Mouse (Mus musculus) embryonic facial prominence, embryonic 15.5 days (tissue): ENCODE data around the gene Art5. TPM values are rescaled to one million over a fixed set of nuclear protein-coding genes. Genes with fewer than 3 reads are reported as not detected.

ENCODE experiments used
- polyA plus RNA-seq: library from polyadenylated mRNA; unstranded; fragments of >200 nt; fragmentation: Nextera tagmentation; extraction: Ambion mirVana; gene quantifications from 2 replicates; pipeline ENCODE4 v1.2.1, GENCODE M21; 2015

Art5 gene
- polyA plus RNA-seq, 1 experiment from 2014 or later = 3.9 TPM

Other genes with a start within 250 kb of the Art5 start
- gene Anapc15, start 245.8 kb downstream of the Art5 start, polyA plus RNA-seq = 56.6 and 61.0 TPM in 2 replicates
- 0.35 and 0.81 TPM in 2 replicates for gene Folr1, start 238.7 kb downstream of the Art5 start, polyA plus RNA-seq
- 164 and 166 TPM in 2 replicates for gene Lamtor1, start 203.6 kb downstream of the Art5 start, polyA plus RNA-seq
- gene Tomt, start 203.1 kb downstream of the Art5 start, polyA plus RNA-seq = 0.29 and 0.45 TPM in 2 replicates
- 22.0 and 29.2 TPM in 2 replicates for gene Lrrc51, start 175.6 kb downstream of the Art5 start, polyA plus RNA-seq
- gene Numa1, start 175.4 kb downstream of the Art5 start, polyA plus RNA-seq = 72.8 and 73.7 TPM in 2 replicates
- gene Il18bp, start 90.8 kb downstream of the Art5 start, polyA plus RNA-seq = 2.4 and 2.5 TPM in 2 replicates
- 28.6 and 29.5 TPM in 2 replicates for gene Rnf121, start 44.0 kb downstream of the Art5 start, polyA plus RNA-seq
- 31.6 and 37.4 TPM in 2 replicates for gene Xndc1, start 44.0 kb downstream of the Art5 start, polyA plus RNA-seq
- 1.8 and 2.0 TPM in 2 replicates for gene Xntrpc, start 43.8 kb downstream of the Art5 start, polyA plus RNA-seq
- 0.13 and 0.29 TPM in 2 replicates for gene Trpc2, start 26.4 kb downstream of the Art5 start, polyA plus RNA-seq
- gene Art1, start 7.7 kb downstream of the Art5 start, polyA plus RNA-seq = 13.2 and 19.4 TPM in 2 replicates
- gene Chrna10, start 7.3 kb upstream of the Art5 start, polyA plus RNA-seq = 0.25 and 0.57 TPM in 2 replicates
- gene Nup98, start 100.7 kb upstream of the Art5 start, polyA plus RNA-seq = 29.4 and 31.8 TPM in 2 replicates
- gene Pgap2, start 100.7 kb upstream of the Art5 start, polyA plus RNA-seq = 94.2 and 94.5 TPM in 2 replicates
- gene Rhog, start 146.6 kb upstream of the Art5 start, polyA plus RNA-seq = 69.9 and 70.3 TPM in 2 replicates
- 39.9 and 42.1 TPM in 2 replicates for gene Stim1, start 158.3 kb upstream of the Art5 start, polyA plus RNA-seq